Mouse (Mus musculus): ENCODE measurements around the gene Rpl15. TPM values are rescaled to one million over a fixed set of nuclear protein-coding genes. Genes with fewer than 3 reads are reported as not detected.

Gene Rpl15
- polyA plus RNA-seq, 1 experiment from 2014 or later = 434 TPM

- 86% methylated on average over 6 of the region's 6 CpGs for WGBS
- no peak for ATAC-seq (ENCODE audit: borderline replicate concordance, extremely low read depth, low FRiP score, low TSS enrichment)
- H3K4me3 ChIP-seq = no peak overlapping the region
- H3K27me3 ChIP-seq = no peaks in the 10 kb centered on the region
- no peak overlapping the region for H3K4me2 ChIP-seq
- no peaks in the 10 kb centered on the region for H3K4me1 ChIP-seq
- no peaks in the 10 kb centered on the region for H3K9me3 ChIP-seq
- no peaks in the 10 kb centered on the region for H3K36me3 ChIP-seq
- no peak overlapping the region for H3K27ac ChIP-seq
- no peak overlapping the region for H3K9ac ChIP-seq
These were observed 49.2 kb downstream of the Rpl15 start for GRCm38 (mm10) chr14:18221977-18222376.

Other genes with a start within 250 kb of the Rpl15 start
- gene Nr1d2, start 32.3 kb downstream of the Rpl15 start, polyA plus RNA-seq (2015; fragmentation: Nextera tagmentation; extraction: Ambion mirVana) = 6.5 and 6.8 TPM in 2 replicates
- 12.4 and 13.9 TPM in 2 replicates for gene Nkiras1, start 255 bp downstream of the Rpl15 start, polyA plus RNA-seq (2015; fragmentation: Nextera tagmentation; extraction: Ambion mirVana)
- gene Ube2e1, start 60.5 kb upstream of the Rpl15 start, polyA plus RNA-seq (2015; fragmentation: Nextera tagmentation; extraction: Ambion mirVana) = 135 and 139 TPM in 2 replicates

Data from lung, embryonic 15.5 days (tissue).